Mouse (Mus musculus) neural tube, embryonic 11.5 days (tissue): ENCODE measurements around the gene Tent5c. TPM values are rescaled to one million over a fixed set of nuclear protein-coding genes. Genes with fewer than 3 reads are reported as not detected.

Source experiments
- ATAC-seq: fragments of 200-750 bp; cut with Nextera tagmentation; 2 replicates; pipeline ENCODE4 v1.8.0; 2017; ENCODE audit warnings: moderate number of reproducible peaks, mild to moderate bottlenecking, moderate TSS enrichment, moderate library complexity; ENCODE audit not compliant: insufficient read depth, low FRiP score, low TSS enrichment
- DNase-seq: peaks from one replicate; pipeline ENCODE4 v3.0.0-alpha.2; 2015; ENCODE audit warnings: low spot score
- H3K27ac ChIP-seq: fragments of 300-500 bp; sonication (generic); 2 replicates; pipeline ENCODE4 v1.5.1; 2014; ENCODE audit warnings: low read depth, mild to moderate bottlenecking, low read length
- H3K27me3 ChIP-seq: fragments of 300-500 bp; sonication (generic); 2 replicates; pipeline ENCODE4 v1.6.1; 2014; ENCODE audit warnings: mild to moderate bottlenecking, low read length, mixed read lengths; ENCODE audit not compliant: control insufficient read depth, insufficient read depth
- H3K36me3 ChIP-seq: fragments of 300-500 bp; sonication (generic); 2 replicates; pipeline ENCODE4 v1.6.1; 2014; ENCODE audit warnings: mild to moderate bottlenecking, low read length, moderate library complexity, mixed read lengths; ENCODE audit not compliant: control insufficient read depth, insufficient read depth
- H3K4me1 ChIP-seq: fragments of 300-500 bp; sonication (generic); 2 replicates; pipeline ENCODE4 v1.6.1; 2014; ENCODE audit warnings: low read length, mixed read lengths; ENCODE audit not compliant: control insufficient read depth, insufficient read depth
- H3K4me2 ChIP-seq: fragments of 300-500 bp; sonication (generic); 2 replicates; pipeline ENCODE4 v1.6.1; 2014; ENCODE audit warnings: low read depth, mild to moderate bottlenecking, moderate library complexity
- H3K4me3 ChIP-seq: fragments of 300-500 bp; sonication (generic); 2 replicates; pipeline ENCODE4 v1.5.1; 2014; ENCODE audit warnings: low read depth, low read length
- H3K9ac ChIP-seq: fragments of 300-500 bp; sonication (generic); 2 replicates; pipeline ENCODE4 v1.6.1; 2014; ENCODE audit warnings: mild to moderate bottlenecking, low read length
- H3K9me3 ChIP-seq: fragments of 300-500 bp; sonication (generic); 2 replicates; pipeline ENCODE4 v1.6.1; 2016; ENCODE audit warnings: low read length; ENCODE audit not compliant: control insufficient read depth
- WGBS: fragments of 180-500 bp; shearing (Covaris S2); extraction: QIAGEN DNeasy Blood & Tissue Kit; methylation state at CpG from one replicate; pipeline ENCODE4 v1.1.7; 2014; 5-methylcytosine and 5-hydroxymethylcytosine counted together
- polyA plus RNA-seq: library from polyadenylated mRNA; unstranded; fragments of >200 nt; fragmentation: Nextera tagmentation; extraction: Ambion mirVana; gene quantifications from 2 replicates; pipeline ENCODE4 v1.2.1, GENCODE M21; 2014

The Tent5c gene
- polyA plus RNA-seq, 1 experiment from 2014 or later: 3.0 TPM

DNA sequence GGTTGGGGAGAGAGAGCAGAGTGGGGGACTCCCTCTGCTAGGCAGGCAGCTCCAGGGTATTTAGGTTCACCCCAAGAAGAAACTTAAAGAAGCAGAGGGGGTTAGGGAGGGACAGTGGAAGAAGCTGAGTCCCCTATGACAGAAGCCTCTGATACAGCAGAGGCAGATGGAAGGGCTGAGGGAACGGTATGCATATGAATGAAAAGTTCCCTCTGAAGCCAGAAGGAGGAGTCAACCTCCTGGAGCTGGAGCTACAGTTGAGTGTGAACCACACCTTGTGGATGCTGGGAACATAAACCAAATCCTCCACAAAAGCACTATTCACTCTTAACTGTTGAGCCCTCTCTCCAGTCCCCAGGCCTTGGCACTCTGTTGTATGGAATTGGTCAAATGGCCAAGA is 32.5 kb upstream of the Tent5c start:
- no peak for ATAC-seq
- 50% methylated on average over 1 of the region's 1 CpGs for WGBS

GRCm38 (mm10) chr3:100515754-100516141 is 26.6 kb upstream of the Tent5c start:
- DNase-seq: no peak
- no peaks in the 10 kb centered on the region for H3K9me3 ChIP-seq
- H3K27ac ChIP-seq: no peak overlapping the region
- ATAC-seq: no peak
- WGBS: 86% methylated on average over 5 of the region's 5 CpGs
- no peak overlapping the region for H3K4me3 ChIP-seq
- no peaks in the 10 kb centered on the region for H3K4me1 ChIP-seq
- H3K4me2 ChIP-seq: no peak overlapping the region
- H3K36me3 ChIP-seq: no peaks in the 10 kb centered on the region
- H3K9ac ChIP-seq: no peak overlapping the region
- no peaks in the 10 kb centered on the region for H3K27me3 ChIP-seq

More for the DNA sequence above, 32.5 kb upstream of the Tent5c start:
- H3K9ac ChIP-seq: no peak overlapping the region
- DNase-seq: no peak
- H3K27me3 ChIP-seq: no peaks in the 10 kb centered on the region
- H3K36me3 ChIP-seq: no peaks in the 10 kb centered on the region
- H3K4me2 ChIP-seq: no peak overlapping the region
- H3K9me3 ChIP-seq: no peaks in the 10 kb centered on the region
- H3K4me1 ChIP-seq: no peaks in the 10 kb centered on the region
- no peak overlapping the region for H3K27ac ChIP-seq
- no peak overlapping the region for H3K4me3 ChIP-seq

DNA sequence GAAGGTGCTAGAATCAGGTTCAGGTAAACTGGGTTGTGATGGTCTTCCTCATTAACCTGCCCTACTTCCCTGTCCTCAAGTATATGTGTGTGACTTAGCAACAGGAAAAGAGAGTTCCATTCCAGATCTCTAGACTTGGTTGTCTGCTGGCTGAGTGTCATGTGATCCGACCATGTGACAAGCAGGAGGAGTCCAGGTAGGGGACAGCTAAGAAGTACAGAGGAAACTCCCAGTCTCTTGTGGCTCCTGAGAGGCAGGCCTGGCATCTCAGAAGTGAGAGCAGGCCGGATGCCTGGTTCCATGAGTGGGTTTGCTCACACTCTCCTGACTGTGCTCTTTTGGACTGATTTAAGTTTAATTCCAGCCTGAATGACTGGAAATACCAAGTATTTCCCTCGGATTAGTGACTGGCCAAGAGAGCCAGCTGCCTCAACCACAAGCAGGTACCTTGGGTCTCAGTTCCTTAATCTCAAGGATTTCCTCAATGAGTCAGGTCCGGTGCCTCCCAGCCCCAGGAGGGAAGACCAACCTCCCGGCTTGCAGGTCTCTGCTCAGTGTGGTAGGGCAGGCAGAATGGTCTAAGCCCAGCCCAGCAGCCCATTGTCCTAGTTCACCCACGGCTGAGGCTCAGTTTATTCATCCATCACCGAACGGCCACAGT is 26.1 kb upstream of the Tent5c start:
- Histone ChIP-seq H3K4me2 (no peak overlapping the region), H3K36me3 (no peaks in the 10 kb centered on the region), H3K27me3 (no peaks in the 10 kb centered on the region), H3K27ac (no peak overlapping the region), H3K4me3 (no peak overlapping the region), H3K9me3 (no peaks in the 10 kb centered on the region), H3K9ac (no peak overlapping the region), H3K4me1 (no peaks in the 10 kb centered on the region)
- WGBS: 85% methylated on average over 8 of the region's 8 CpGs
- ATAC-seq (no peak), DNase-seq (no peak)

- no peaks in the 10 kb centered on the region for H3K27me3 ChIP-seq
- ATAC-seq (no peak), DNase-seq (no peak)
- H3K4me1 ChIP-seq: no peaks in the 10 kb centered on the region
- H3K9me3 ChIP-seq: no peaks in the 10 kb centered on the region
- H3K9ac ChIP-seq: no peak overlapping the region
- H3K4me2 ChIP-seq: no peak overlapping the region
- H3K36me3 ChIP-seq: no peaks in the 10 kb centered on the region
- no peak overlapping the region for H3K4me3 ChIP-seq
- WGBS: 91% methylated on average over 4 of the region's 4 CpGs
- no peak overlapping the region for H3K27ac ChIP-seq
Observed at GRCm38 (mm10) chr3:100507174-100507573, 18.1 kb upstream of the Tent5c start.

GRCm38 (mm10) chr3:100506715-100507114 is 17.6 kb upstream of the Tent5c start:
- no peak overlapping the region for H3K27ac ChIP-seq
- H3K4me2 ChIP-seq: no peak overlapping the region
- no peaks in the 10 kb centered on the region for H3K9me3 ChIP-seq
- DNase-seq (no peak), ATAC-seq (no peak)
- H3K27me3 ChIP-seq: no peaks in the 10 kb centered on the region
- no peak overlapping the region for H3K9ac ChIP-seq
- H3K36me3 ChIP-seq: no peaks in the 10 kb centered on the region
- H3K4me3 ChIP-seq: no peak overlapping the region
- no peaks in the 10 kb centered on the region for H3K4me1 ChIP-seq
- 79% methylated on average over 2 of the region's 2 CpGs for WGBS

GRCm38 (mm10) chr3:100503882-100504281 is 14.8 kb upstream of the Tent5c start:
- no peak for ATAC-seq
- H3K9ac ChIP-seq: no peak overlapping the region
- H3K27me3 ChIP-seq: no peaks in the 10 kb centered on the region
- no peak for DNase-seq
- H3K4me1 ChIP-seq: no peaks in the 10 kb centered on the region
- no peaks in the 10 kb centered on the region for H3K36me3 ChIP-seq
- WGBS: 72% methylated on average over 6 of the region's 6 CpGs
- H3K4me3 ChIP-seq: no peak overlapping the region
- no peaks in the 10 kb centered on the region for H3K9me3 ChIP-seq
- H3K4me2 ChIP-seq: no peak overlapping the region
- H3K27ac ChIP-seq: no peak overlapping the region

- Histone ChIP-seq H3K9me3 (no peaks in the 10 kb centered on the region), H3K27ac (no peak overlapping the region), H3K4me2 (no peak overlapping the region), H3K9ac (no peak overlapping the region), H3K27me3 (no peaks in the 10 kb centered on the region), H3K4me1 (no peaks in the 10 kb centered on the region), H3K36me3 (no peaks in the 10 kb centered on the region), H3K4me3 (no peak overlapping the region)
- WGBS: 90% methylated on average over 6 of the region's 6 CpGs
- DNase-seq (no peak), ATAC-seq (no peak)
Observed at GRCm38 (mm10) chr3:100502516-100502915, 13.4 kb upstream of the Tent5c start.

- DNase-seq: no peak
- no peak overlapping the region for H3K4me3 ChIP-seq
- no peak overlapping the region for H3K4me2 ChIP-seq
- no peaks in the 10 kb centered on the region for H3K27me3 ChIP-seq
- ATAC-seq: no peak
- no peaks in the 10 kb centered on the region for H3K36me3 ChIP-seq
- H3K4me1 ChIP-seq: no peaks in the 10 kb centered on the region
- no peak overlapping the region for H3K27ac ChIP-seq
- no peak overlapping the region for H3K9ac ChIP-seq
- no peaks in the 10 kb centered on the region for H3K9me3 ChIP-seq
Observed at GRCm38 (mm10) chr3:100501899-100502298, 12.8 kb upstream of the Tent5c start.

GRCm38 (mm10) chr3:100496081-100496480 is 7.0 kb upstream of the Tent5c start:
- Histone ChIP-seq H3K27me3 (no peaks in the 10 kb centered on the region), H3K4me3 (no peak overlapping the region), H3K9ac (no peak overlapping the region), H3K4me2 (no peak overlapping the region), H3K27ac (no peak overlapping the region), H3K36me3 (no peaks in the 10 kb centered on the region), H3K4me1 (no peaks in the 10 kb centered on the region), H3K9me3 (no peaks in the 10 kb centered on the region)
- DNase-seq: no peak
- WGBS: 84% methylated on average over 3 of the region's 3 CpGs
- ATAC-seq: no peak
